Mouse (Mus musculus) embryonic fibroblast, embryonic 13.5 days (primary cell): Measurements from ENCODE around the gene Tnrc6b.

Experiments used
- CTCF ChIP-seq: IDR thresholded peaks from 2 replicates; pipeline ENCODE4 v1.5.1; 2011; ENCODE audit warnings: mild to moderate bottlenecking, control low read depth, low read length, moderate library complexity, borderline replicate concordance; ENCODE audit not compliant: insufficient read depth
- POLR2A ChIP-seq: IDR thresholded peaks from 2 replicates; pipeline ENCODE4 v1.6.1; 2011; ENCODE audit warnings: low read depth, mild to moderate bottlenecking, control low read depth, low read length, moderate library complexity

- TF ChIP-seq CTCF (no peak), POLR2A (no peak)
Observed at GRCm38 (mm10) chr15:80722366-80722765, 11.3 kb downstream of the Tnrc6b start.
